Mouse (Mus musculus): ENCODE measurements at regions not wholly inside any gene's neighbourhood (a gene's known extent, or its start where the extent isn't known, plus 50 kb on each side); places are given as distances from the start of the nearest gene placed in this dataset.

- Histone ChIP-seq H3K79me2 (ENCODE audit: control insufficient read depth, insufficient read depth) (no peaks in the 10 kb centered on the region), H3K4me3 (ENCODE audit: insufficient read depth, poor library complexity, severe bottlenecking) (no peak overlapping the region), H3K79me3 (ENCODE audit: low read depth) (no peaks in the 10 kb centered on the region), H3K27me3 (ENCODE audit: control insufficient read depth, insufficient read depth, insufficient read length) (peaks cover 5% of the 10 kb centered on the region), H3ac (ENCODE audit: control insufficient read depth, insufficient read length, low read depth) (no peak overlapping the region), H3K36me3 (ENCODE audit: control insufficient read depth, insufficient read depth) (no peaks in the 10 kb centered on the region)
- no peak for TF ChIP-seq USF1 (IDR thresholded peaks at IDR 0.05; ENCODE audit: low read depth)
- no peak for TF ChIP-seq MAX (IDR thresholded peaks at IDR 0.05)
- no peak for TF ChIP-seq FOSL1 (IDR thresholded peaks at IDR 0.05; ENCODE audit: insufficient read depth, low read length, poor library complexity, severe bottlenecking)
- no peak for TF ChIP-seq MYOD1 (IDR thresholded peaks at IDR 0.05; ENCODE audit: control insufficient read depth, insufficient read length, low read depth)
- no peak for TF ChIP-seq MYOG (IDR thresholded peaks at IDR 0.05; ENCODE audit: control insufficient read depth, extremely low read depth, insufficient read length)
- no peak for TF ChIP-seq CTCF (IDR thresholded peaks at IDR 0.05; ENCODE audit: control insufficient read depth, insufficient read depth, insufficient read length)
- TF ChIP-seq CEBPB (IDR thresholded peaks at IDR 0.05; ENCODE audit: low read depth) = no peak
Observed at GRCm38 (mm10) chr13:47860316-47860715, 400.7 kb upstream of the Id4 start.

- Histone ChIP-seq H3ac (ENCODE audit: control insufficient read depth, insufficient read length, low read depth) (no peak overlapping the region), H3K27me3 (ENCODE audit: control insufficient read depth, insufficient read depth, insufficient read length) (no peaks in the 10 kb centered on the region), H3K79me3 (ENCODE audit: low read depth) (no peaks in the 10 kb centered on the region), H3K4me3 (ENCODE audit: insufficient read depth, poor library complexity, severe bottlenecking) (no peak overlapping the region), H3K79me2 (ENCODE audit: control insufficient read depth, insufficient read depth) (no peaks in the 10 kb centered on the region), H3K36me3 (ENCODE audit: control insufficient read depth, insufficient read depth) (no peaks in the 10 kb centered on the region)
- no peak for TF ChIP-seq CTCF (IDR thresholded peaks at IDR 0.05; ENCODE audit: control insufficient read depth, insufficient read depth, insufficient read length)
- TF ChIP-seq MAX (IDR thresholded peaks at IDR 0.05) = no peak
- TF ChIP-seq MYOG (IDR thresholded peaks at IDR 0.05; ENCODE audit: control insufficient read depth, extremely low read depth, insufficient read length) = no peak
- no peak for TF ChIP-seq MYOD1 (IDR thresholded peaks at IDR 0.05; ENCODE audit: control insufficient read depth, insufficient read length, low read depth)
- no peak for TF ChIP-seq CEBPB (IDR thresholded peaks at IDR 0.05; ENCODE audit: low read depth)
Observed at GRCm38 (mm10) chr13:47862896-47863295, 398.1 kb upstream of the Id4 start.

DNA sequence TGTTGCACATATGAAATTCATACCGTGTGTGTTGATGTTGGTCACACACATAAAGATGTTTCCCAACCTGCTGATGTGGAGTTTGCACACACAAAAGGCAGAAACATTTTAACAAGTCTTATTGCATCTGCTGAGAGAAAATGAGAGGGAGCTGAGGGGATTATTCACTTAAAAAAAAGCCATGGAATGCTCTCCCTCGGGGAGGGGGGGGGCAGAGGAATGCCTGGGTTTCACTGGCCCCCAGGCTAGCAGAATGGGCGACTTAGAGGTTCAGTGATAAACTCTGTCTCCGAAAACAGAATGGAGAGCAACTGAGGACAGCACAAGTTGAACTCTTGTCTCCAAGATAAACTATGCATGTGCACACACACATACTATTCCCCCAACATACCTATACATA, 392.4 kb upstream of the Id4 start:
- H3K36me3 ChIP-seq (ENCODE audit: control insufficient read depth, insufficient read depth) = no peaks in the 10 kb centered on the region
- H3ac ChIP-seq (ENCODE audit: control insufficient read depth, insufficient read length, low read depth) = no peak overlapping the region
- no peaks in the 10 kb centered on the region for H3K79me3 ChIP-seq (ENCODE audit: low read depth)
- TF ChIP-seq MYOG (IDR thresholded peaks at IDR 0.05; ENCODE audit: control insufficient read depth, extremely low read depth, insufficient read length) = no peak
- TF ChIP-seq MAX (IDR thresholded peaks at IDR 0.05) = no peak
- no peaks in the 10 kb centered on the region for H3K79me2 ChIP-seq (ENCODE audit: control insufficient read depth, insufficient read depth)
- H3K27me3 ChIP-seq (ENCODE audit: control insufficient read depth, insufficient read depth, insufficient read length) = no peaks in the 10 kb centered on the region
- H3K4me3 ChIP-seq (ENCODE audit: insufficient read depth, poor library complexity, severe bottlenecking) = no peak overlapping the region

GRCm38 (mm10) chr13:47869670-47870532, 391.1 kb upstream of the Id4 start:
- Histone ChIP-seq H3ac (ENCODE audit: control insufficient read depth, insufficient read length, low read depth) (no peak overlapping the region), H3K4me3 (ENCODE audit: insufficient read depth, poor library complexity, severe bottlenecking) (no peak overlapping the region), H3K79me3 (ENCODE audit: low read depth) (no peaks in the 10 kb centered on the region), H3K79me2 (ENCODE audit: control insufficient read depth, insufficient read depth) (no peaks in the 10 kb centered on the region), H3K36me3 (ENCODE audit: control insufficient read depth, insufficient read depth) (no peaks in the 10 kb centered on the region), H3K27me3 (ENCODE audit: control insufficient read depth, insufficient read depth, insufficient read length) (no peaks in the 10 kb centered on the region)
- TF ChIP-seq MAX (IDR thresholded peaks at IDR 0.05) (no peak), MYOD1 (IDR thresholded peaks at IDR 0.05; ENCODE audit: control insufficient read depth, insufficient read length, low read depth) (no peak), USF1 (IDR thresholded peaks at IDR 0.05; ENCODE audit: low read depth) (no peak), FOSL1 (IDR thresholded peaks at IDR 0.05; ENCODE audit: insufficient read depth, low read length, poor library complexity, severe bottlenecking) (no peak), CTCF (IDR thresholded peaks at IDR 0.05; ENCODE audit: control insufficient read depth, insufficient read depth, insufficient read length) (no peak), MYOG (IDR thresholded peaks at IDR 0.05; ENCODE audit: control insufficient read depth, extremely low read depth, insufficient read length) (no peak), CEBPB (IDR thresholded peaks at IDR 0.05; ENCODE audit: low read depth) (no peak)

GRCm38 (mm10) chr13:47872645-47873044, 388.4 kb upstream of the Id4 start:
- Histone ChIP-seq H3K4me3 (ENCODE audit: insufficient read depth, poor library complexity, severe bottlenecking) (no peak overlapping the region), H3K36me3 (ENCODE audit: control insufficient read depth, insufficient read depth) (no peaks in the 10 kb centered on the region), H3ac (ENCODE audit: control insufficient read depth, insufficient read length, low read depth) (no peak overlapping the region), H3K27me3 (ENCODE audit: control insufficient read depth, insufficient read depth, insufficient read length) (no peaks in the 10 kb centered on the region), H3K79me3 (ENCODE audit: low read depth) (no peaks in the 10 kb centered on the region), H3K79me2 (ENCODE audit: control insufficient read depth, insufficient read depth) (no peaks in the 10 kb centered on the region)
- TF ChIP-seq MYOG (IDR thresholded peaks at IDR 0.05; ENCODE audit: control insufficient read depth, extremely low read depth, insufficient read length) = no peak
- TF ChIP-seq CTCF (IDR thresholded peaks at IDR 0.05; ENCODE audit: control insufficient read depth, insufficient read depth, insufficient read length) = no peak
- no peak for TF ChIP-seq FOSL1 (IDR thresholded peaks at IDR 0.05; ENCODE audit: insufficient read depth, low read length, poor library complexity, severe bottlenecking)
- TF ChIP-seq MAX (IDR thresholded peaks at IDR 0.05) = no peak
- no peak for TF ChIP-seq USF1 (IDR thresholded peaks at IDR 0.05; ENCODE audit: low read depth)
- no peak for TF ChIP-seq MYOD1 (IDR thresholded peaks at IDR 0.05; ENCODE audit: control insufficient read depth, insufficient read length, low read depth)
- no peak for TF ChIP-seq CEBPB (IDR thresholded peaks at IDR 0.05; ENCODE audit: low read depth)

DNA sequence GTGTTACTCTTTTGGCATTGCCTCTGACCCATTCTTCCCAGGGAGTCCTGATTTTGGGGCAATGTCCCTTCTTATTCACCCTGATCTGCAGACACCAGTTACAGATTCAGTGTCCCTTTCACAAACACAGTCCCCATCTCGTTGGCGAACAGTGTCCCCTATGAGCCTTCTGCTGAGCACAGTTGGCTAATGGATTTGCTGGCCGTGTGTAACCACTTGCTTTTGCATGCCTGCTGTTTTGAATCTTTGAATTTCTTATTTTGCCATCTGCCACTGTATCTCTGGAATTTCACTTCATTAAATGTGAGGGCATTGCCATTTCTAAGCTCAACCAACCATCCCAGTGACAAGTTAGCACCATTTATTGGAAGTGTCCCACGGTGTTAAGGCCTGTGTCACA, 368.5 kb upstream of the Id4 start:
- H3K36me3 ChIP-seq (ENCODE audit: control insufficient read depth, insufficient read depth) = no peaks in the 10 kb centered on the region
- H3K4me3 ChIP-seq (ENCODE audit: insufficient read depth, poor library complexity, severe bottlenecking) = no peak overlapping the region
- no peaks in the 10 kb centered on the region for H3K79me2 ChIP-seq (ENCODE audit: control insufficient read depth, insufficient read depth)
- no peak overlapping the region for H3ac ChIP-seq (ENCODE audit: control insufficient read depth, insufficient read length, low read depth)
- TF ChIP-seq MYOG (IDR thresholded peaks at IDR 0.05; ENCODE audit: control insufficient read depth, extremely low read depth, insufficient read length) (no peak), FOSL1 (IDR thresholded peaks at IDR 0.05; ENCODE audit: insufficient read depth, low read length, poor library complexity, severe bottlenecking) (no peak)
- no peaks in the 10 kb centered on the region for H3K27me3 ChIP-seq (ENCODE audit: control insufficient read depth, insufficient read depth, insufficient read length)
- H3K79me3 ChIP-seq (ENCODE audit: low read depth) = no peaks in the 10 kb centered on the region

Data from C2C12 (cell line).